Mouse (Mus musculus): ENCODE measurements at regions not wholly inside any gene's neighbourhood (a gene's known extent, or its start where the extent isn't known, plus 50 kb on each side); places are given as distances from the start of the nearest gene placed in this dataset.

- WGBS = 57% methylated on average over 13 of the region's 13 CpGs
- H3K27ac ChIP-seq (replicated peaks; ENCODE audit: low read depth, low read length) = 0 out of 2 replicates have a peak overlapping the region, but pooled peaks have one; percentile 11
- no peak for TF ChIP-seq POLR2A (IDR thresholded peaks at IDR 0.05; ENCODE audit: borderline replicate concordance, extremely low read depth, insufficient read depth, insufficient read length)
These were observed 236.5 kb upstream of the Klf3 start for GRCm38 (mm10) chr5:64566451-64567390.

GRCm38 (mm10) chr5:64567813-64568212, 235.4 kb upstream of the Klf3 start:
- no peaks in the 10 kb centered on the region for H3K36me3 ChIP-seq (ENCODE audit: control insufficient read depth, insufficient read depth, low read length)
- H3K27ac ChIP-seq (replicated peaks; ENCODE audit: low read depth, low read length) = no peak overlapping the region
- H3K27me3 ChIP-seq (ENCODE audit: control insufficient read depth, insufficient read depth, low read length) = no peaks in the 10 kb centered on the region
- 89% methylated on average over 5 of the region's 5 CpGs for WGBS
- ATAC-seq (ENCODE audit: low FRiP score, low read depth) = no peak
- no peak for DNase-seq (ENCODE audit: low spot score)
- no peaks in the 10 kb centered on the region for H3K9me3 ChIP-seq (ENCODE audit: control insufficient read depth, low read length)
- no peak overlapping the region for H3K4me2 ChIP-seq (replicated peaks; ENCODE audit: low read depth, low read length, severe bottlenecking)
- H3K4me3 ChIP-seq (replicated peaks; ENCODE audit: low read length) = no peak overlapping the region
- 0 out of 2 replicates have a peak, but pooled peaks cover 2% of the 10 kb centered on the region for H3K4me1 ChIP-seq (ENCODE audit: control insufficient read depth, insufficient read depth, low read length)
- TF ChIP-seq POLR2A (IDR thresholded peaks at IDR 0.05; ENCODE audit: borderline replicate concordance, extremely low read depth, insufficient read depth, insufficient read length) = no peak
- H3K9ac ChIP-seq (ENCODE audit: low read depth, low read length, severe bottlenecking) = no peak overlapping the region

More at GRCm38 (mm10) chr5:64566451-64567390, 236.5 kb upstream of the Klf3 start:
- DNase-seq (ENCODE audit: low spot score) (peak; percentile 58), ATAC-seq (ENCODE audit: low FRiP score, low read depth) (peak; percentile 74; the same call in 1 of the 2 replicates)
- no peaks in the 10 kb centered on the region for H3K9me3 ChIP-seq (ENCODE audit: control insufficient read depth, low read length)
- H3K4me1 ChIP-seq (ENCODE audit: control insufficient read depth, insufficient read depth, low read length) = 0 out of 2 replicates have a peak, but pooled peaks cover 2% of the 10 kb centered on the region
- no peaks in the 10 kb centered on the region for H3K36me3 ChIP-seq (ENCODE audit: control insufficient read depth, insufficient read depth, low read length)
- no peak overlapping the region for H3K4me3 ChIP-seq (replicated peaks; ENCODE audit: low read length)
- H3K4me2 ChIP-seq (replicated peaks; ENCODE audit: low read depth, low read length, severe bottlenecking) = no peak overlapping the region
- no peak overlapping the region for H3K9ac ChIP-seq (ENCODE audit: low read depth, low read length, severe bottlenecking)
- H3K27me3 ChIP-seq (ENCODE audit: control insufficient read depth, insufficient read depth, low read length) = no peaks in the 10 kb centered on the region

- ATAC-seq (ENCODE audit: low FRiP score, low read depth) (no peak), DNase-seq (ENCODE audit: low spot score) (no peak)
- H3K4me2 ChIP-seq (replicated peaks; ENCODE audit: low read depth, low read length, severe bottlenecking) = no peak overlapping the region
- H3K36me3 ChIP-seq (ENCODE audit: control insufficient read depth, insufficient read depth, low read length) = no peaks in the 10 kb centered on the region
- no peak overlapping the region for H3K4me3 ChIP-seq (replicated peaks; ENCODE audit: low read length)
- 0 out of 2 replicates have a peak, but pooled peaks cover 2% of the 10 kb centered on the region for H3K4me1 ChIP-seq (ENCODE audit: control insufficient read depth, insufficient read depth, low read length)
- H3K9me3 ChIP-seq (ENCODE audit: control insufficient read depth, low read length) = no peaks in the 10 kb centered on the region
- no peaks in the 10 kb centered on the region for H3K27me3 ChIP-seq (ENCODE audit: control insufficient read depth, insufficient read depth, low read length)
- H3K9ac ChIP-seq (ENCODE audit: low read depth, low read length, severe bottlenecking) = no peak overlapping the region
- no peak for TF ChIP-seq POLR2A (IDR thresholded peaks at IDR 0.05; ENCODE audit: borderline replicate concordance, extremely low read depth, insufficient read depth, insufficient read length)
- WGBS = 90% methylated on average over 3 of the region's 3 CpGs
- no peak overlapping the region for H3K27ac ChIP-seq (replicated peaks; ENCODE audit: low read depth, low read length)
These were observed 234.9 kb upstream of the Klf3 start for GRCm38 (mm10) chr5:64568294-64568693.

- no peak for ATAC-seq (ENCODE audit: low FRiP score, low read depth)
- no peak for TF ChIP-seq POLR2A (IDR thresholded peaks at IDR 0.05; ENCODE audit: borderline replicate concordance, extremely low read depth, insufficient read depth, insufficient read length)
- no peak overlapping the region for H3K27ac ChIP-seq (replicated peaks; ENCODE audit: low read depth, low read length)
- no peaks in the 10 kb centered on the region for H3K9me3 ChIP-seq (ENCODE audit: control insufficient read depth, low read length)
- no peak overlapping the region for H3K4me2 ChIP-seq (replicated peaks; ENCODE audit: low read depth, low read length, severe bottlenecking)
- H3K9ac ChIP-seq (ENCODE audit: low read depth, low read length, severe bottlenecking) = no peak overlapping the region
- peaks cover 10% of the 10 kb centered on the region for H3K4me1 ChIP-seq (ENCODE audit: control insufficient read depth, insufficient read depth, low read length)
- DNase-seq (ENCODE audit: low spot score) = no peak
- no peaks in the 10 kb centered on the region for H3K27me3 ChIP-seq (ENCODE audit: control insufficient read depth, insufficient read depth, low read length)
- H3K4me3 ChIP-seq (replicated peaks; ENCODE audit: low read length) = no peak overlapping the region
- 85% methylated on average over 10 of the region's 10 CpGs for WGBS
- no peaks in the 10 kb centered on the region for H3K36me3 ChIP-seq (ENCODE audit: control insufficient read depth, insufficient read depth, low read length)
These were observed 228.8 kb upstream of the Klf3 start for GRCm38 (mm10) chr5:64574386-64574785.

GRCm38 (mm10) chr5:64575896-64576295, 227.3 kb upstream of the Klf3 start:
- WGBS = 30% methylated on average over 6 of the region's 6 CpGs
- no peak overlapping the region for H3K27ac ChIP-seq (replicated peaks; ENCODE audit: low read depth, low read length)
- peaks cover 20% of the 10 kb centered on the region for H3K4me1 ChIP-seq (ENCODE audit: control insufficient read depth, insufficient read depth, low read length)
- peak; percentile 85 for DNase-seq (ENCODE audit: low spot score)
- no peak overlapping the region for H3K4me2 ChIP-seq (replicated peaks; ENCODE audit: low read depth, low read length, severe bottlenecking)
- H3K36me3 ChIP-seq (ENCODE audit: control insufficient read depth, insufficient read depth, low read length) = no peaks in the 10 kb centered on the region
- H3K9me3 ChIP-seq (ENCODE audit: control insufficient read depth, low read length) = no peaks in the 10 kb centered on the region
- peak; percentile 86 for ATAC-seq (ENCODE audit: low FRiP score, low read depth)
- no peak overlapping the region for H3K4me3 ChIP-seq (replicated peaks; ENCODE audit: low read length)
- no peak for TF ChIP-seq POLR2A (IDR thresholded peaks at IDR 0.05; ENCODE audit: borderline replicate concordance, extremely low read depth, insufficient read depth, insufficient read length)
- no peaks in the 10 kb centered on the region for H3K27me3 ChIP-seq (ENCODE audit: control insufficient read depth, insufficient read depth, low read length)
- H3K9ac ChIP-seq (ENCODE audit: low read depth, low read length, severe bottlenecking) = no peak overlapping the region
